Comparison of ENCODE assay signal across 8 mouse cellular contexts in the genomic region with DNA sequence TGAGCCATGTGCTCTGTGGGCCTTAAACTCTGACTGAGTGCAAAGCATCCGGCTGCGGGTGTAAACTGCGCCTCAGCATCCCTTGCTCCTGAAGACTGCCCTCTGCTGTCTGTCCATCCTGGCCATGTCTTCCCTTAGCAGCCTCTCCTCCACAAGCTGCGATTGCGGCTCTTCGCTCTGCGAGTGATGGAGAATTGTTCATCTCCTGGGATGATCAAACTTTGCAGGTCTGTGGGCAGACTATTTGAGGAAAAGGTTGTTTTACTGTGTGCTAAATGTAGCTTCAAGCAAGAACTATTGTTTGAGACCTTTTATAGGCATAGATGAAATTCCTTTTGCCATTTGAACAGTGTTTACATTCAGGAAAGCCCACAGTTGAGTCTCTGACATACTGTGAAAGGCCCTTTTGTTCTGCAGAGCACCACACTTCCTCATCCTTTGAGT.
DNase-seq lines count a peak whose midpoint lies in the region; ATAC-seq lines count a peak whose summit lies in the region.

No protein-coding gene starts in this region.

- intact Hi-C loops in left cerebral cortex, postnatal 25 days (cut with DNase I) = no loop called here

- H3K27me3 ChIP-seq in embryonic facial prominence, embryonic 12.5 days = no peaks in the 10 kb centered on the region
- no peaks in the 10 kb centered on the region for H3K27me3 ChIP-seq in kidney, embryonic 16.5 days (ENCODE audit: insufficient read depth, low read length)
- no peaks in the 10 kb centered on the region for H3K27me3 ChIP-seq in heart, embryonic 10.5 days (ENCODE audit: insufficient read depth, poor library complexity, severe bottlenecking)

- no peaks in the 10 kb centered on the region for H3K9me3 ChIP-seq in embryonic facial prominence, embryonic 12.5 days
- no peaks in the 10 kb centered on the region for H3K9me3 ChIP-seq in kidney, embryonic 16.5 days (ENCODE audit: low read length)
- H3K9me3 ChIP-seq in heart, embryonic 10.5 days = no peaks in the 10 kb centered on the region

- no peaks in the 10 kb centered on the region for H3K36me3 ChIP-seq in embryonic facial prominence, embryonic 12.5 days
- H3K36me3 ChIP-seq in kidney, embryonic 16.5 days (ENCODE audit: insufficient read depth, low read length) = no peaks in the 10 kb centered on the region
- no peaks in the 10 kb centered on the region for H3K36me3 ChIP-seq in heart, embryonic 10.5 days

- 5% methylated on average over 7 of the region's 7 CpGs for WGBS in embryonic facial prominence, embryonic 12.5 days
- 21% methylated on average over 7 of the region's 7 CpGs for WGBS in kidney, embryonic 16.5 days
- WGBS in heart, embryonic 10.5 days = 28% methylated on average over 7 of the region's 7 CpGs

- no peak overlapping the region for H3K9ac ChIP-seq in embryonic facial prominence, embryonic 12.5 days
- no peak overlapping the region for H3K9ac ChIP-seq in kidney, embryonic 16.5 days (replicated peaks; ENCODE audit: low read length)

- no peak overlapping the region for H3K4me2 ChIP-seq in embryonic facial prominence, embryonic 12.5 days (replicated peaks)
- H3K4me2 ChIP-seq in kidney, embryonic 16.5 days (replicated peaks; ENCODE audit: low read depth, low read length) = no peak overlapping the region

- H3K4me3 ChIP-seq in embryonic facial prominence, embryonic 12.5 days = no peak overlapping the region
- no peak overlapping the region for H3K4me3 ChIP-seq in kidney, embryonic 16.5 days (ENCODE audit: low read length)
- H3K4me3 ChIP-seq in heart, embryonic 10.5 days = no peak overlapping the region

- ATAC-seq in embryonic facial prominence, embryonic 12.5 days (ENCODE audit: insufficient number of reproducible peaks, insufficient read depth, low FRiP score, low TSS enrichment) = 0 out of 2 replicates have a peak, but pooled peaks have one; percentile 41
- ATAC-seq in kidney, embryonic 16.5 days (ENCODE audit: low FRiP score, low TSS enrichment) = peak; percentile 46; the same call in 1 of the 2 replicates

- H3K4me1 ChIP-seq in embryonic facial prominence, embryonic 12.5 days = peaks cover 22% of the 10 kb centered on the region
- H3K4me1 ChIP-seq in kidney, embryonic 16.5 days (ENCODE audit: insufficient read depth, low read length) = peaks cover 3% of the 10 kb centered on the region
- H3K4me1 ChIP-seq in heart, embryonic 10.5 days = peaks cover 3% of the 10 kb centered on the region

- DNase-seq in left cerebral cortex, postnatal 25 days (ENCODE audit: low spot score in 2 of 2) = peak; percentile 17 to 25
- no peak for DNase-seq in left cerebral cortex, adult 8-10 months (ENCODE audit: low spot score in 2 of 2)
- DNase-seq in neural tube, embryonic 10.5 days (ENCODE audit: extremely low spot score, low spot score) = peak; percentile 35
- no peak for DNase-seq in natural killer cell, adult 2 months (ENCODE audit: low spot score in 2 of 2)
- no peak for DNase-seq in T-cell, adult 2 months (ENCODE audit: low spot score)
- no peak for DNase-seq in heart, embryonic 10.5 days (ENCODE audit: low spot score)

- peak overlapping the region; percentile 55; the same call in 1 of the 2 replicates for H3K27ac ChIP-seq in embryonic facial prominence, embryonic 12.5 days
- H3K27ac ChIP-seq in kidney, embryonic 16.5 days (ENCODE audit: low read length) = 0 out of 2 replicates have a peak overlapping the region, but pooled peaks have one; percentile 28
- no peak overlapping the region for H3K27ac ChIP-seq in heart, embryonic 10.5 days

Comparison
In these comparisons a context has a peak if more than half of its experiments do, and no peak if none do; other contexts are left out.
1. DNase-seq: peak in left cerebral cortex, postnatal 25 days (2 of 2) and neural tube, embryonic 10.5 days (single experiment); none in left cerebral cortex, adult 8-10 months (0 of 2), natural killer cell, adult 2 months (0 of 2), T-cell, adult 2 months (single experiment) and heart, embryonic 10.5 days (single experiment).